Mouse (Mus musculus) adrenal gland, adult 8-10 months (tissue): ENCODE data around the gene Acadvl. TPM values are rescaled to one million over a fixed set of nuclear protein-coding genes. Genes with fewer than 3 reads are reported as not detected.

Experiments used
- DNase-seq: peaks from one replicate; pipeline ENCODE4 v3.0.0; 2022
- microRNA-seq, 2 experiments: library from miRNA; unstranded; fragments of <30 nt; microRNA quantifications; one replicate each; pipeline ENCODE4 v1.2.0; 2022
- total RNA-seq, 4 experiments: library from RNA; stranded (reverse); gene quantifications; 2 replicates each; pipeline ENCODE4 v1.2.4; 2022

Gene Acadvl
- total RNA-seq, 4 experiments from 2014 or later: 323 to 415 (median 392) TPM

DNA sequence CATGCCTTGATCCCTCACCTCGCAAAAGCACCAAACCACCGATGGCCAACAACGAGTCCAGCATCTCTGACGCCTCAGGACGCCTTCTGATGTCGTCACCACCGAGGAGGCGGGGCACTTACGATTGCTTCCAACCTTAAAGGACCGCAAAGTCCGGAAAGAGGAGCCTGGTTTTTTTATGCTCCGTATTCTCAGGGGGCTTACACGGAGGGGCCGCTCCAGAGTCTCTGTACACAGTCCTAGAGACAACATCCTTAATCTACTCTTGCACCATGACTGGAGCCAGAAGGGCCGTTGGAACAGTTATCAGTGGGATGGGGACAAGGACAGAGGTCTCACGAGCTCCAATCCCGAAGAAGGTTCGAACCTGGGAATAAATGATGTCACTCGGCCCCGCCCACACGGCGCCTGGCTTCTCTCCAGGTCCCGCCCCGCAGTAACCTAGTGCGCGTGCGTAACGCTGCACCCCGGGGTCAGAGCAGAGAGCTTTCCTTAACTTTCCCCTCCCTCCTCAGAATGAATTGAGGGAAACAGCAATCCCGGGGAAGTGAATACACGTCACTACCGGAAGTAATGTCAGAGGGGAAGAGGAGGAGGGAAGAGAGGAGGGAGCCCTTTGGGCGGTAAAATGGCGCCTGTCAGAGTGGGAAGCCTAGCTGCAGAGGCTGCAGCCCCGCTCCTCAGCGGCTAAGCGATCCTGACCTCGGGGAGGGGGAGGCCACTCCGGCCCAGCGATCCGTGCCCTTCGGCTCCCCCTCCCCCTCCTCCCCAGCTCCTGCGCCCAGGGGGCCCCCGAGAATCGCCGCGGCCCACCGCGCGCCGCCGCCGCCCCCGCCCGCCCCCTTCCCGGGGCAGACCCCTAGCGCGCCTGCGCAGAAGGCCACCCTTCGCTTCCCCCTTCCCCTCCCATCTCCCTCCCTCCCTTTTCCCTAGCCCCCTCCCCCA lies 34.7 kb downstream of the Acadvl start:
- peak; percentile 99 for DNase-seq

DNA sequence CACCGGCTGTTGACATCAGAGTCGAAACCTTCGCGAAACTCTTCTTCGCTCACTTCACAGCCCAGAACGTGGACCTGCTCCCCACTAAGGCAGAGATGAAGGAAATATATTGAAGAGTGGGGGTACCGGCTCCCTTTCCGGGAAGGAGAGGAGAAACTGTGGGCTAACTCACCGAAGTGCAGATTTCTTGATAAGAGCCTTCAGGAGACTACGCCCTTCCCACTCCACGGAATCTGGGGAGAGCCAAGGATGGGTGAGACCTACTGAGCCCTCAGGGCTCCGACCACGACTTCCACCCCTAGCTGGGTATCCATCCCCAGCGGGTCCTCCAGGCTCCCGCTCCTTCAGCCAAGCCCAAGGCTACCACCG lies 35.4 kb downstream of the Acadvl start:
- no peak for DNase-seq

DNA sequence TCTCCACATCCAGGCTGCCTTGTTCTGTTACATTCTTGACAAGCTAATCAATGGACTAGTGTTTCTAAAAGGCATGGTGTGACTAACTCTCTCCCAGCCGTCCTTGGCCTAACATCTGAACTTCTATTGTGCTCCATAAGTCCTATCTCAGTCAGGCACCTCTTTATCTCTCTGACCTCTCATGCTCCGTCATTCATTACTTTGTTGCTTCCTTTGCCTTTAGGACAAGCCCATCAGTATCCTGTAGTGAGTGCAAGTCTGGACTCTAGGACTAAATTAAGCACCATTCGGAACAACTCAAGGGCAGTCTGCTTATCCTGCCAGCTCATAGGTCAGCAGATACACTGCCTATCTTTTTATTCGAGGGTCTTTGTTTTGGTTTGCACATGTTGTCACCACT lies 38.9 kb downstream of the Acadvl start:
- no peak for DNase-seq

GRCm38 (mm10) chr11:69974907-69975306 lies 40.3 kb downstream of the Acadvl start:
- DNase-seq: no peak

- DNase-seq: no peak
These were observed 44.4 kb downstream of the Acadvl start for GRCm38 (mm10) chr11:69970775-69971174.

GRCm38 (mm10) chr11:69970222-69970621 lies 45.0 kb downstream of the Acadvl start:
- DNase-seq: no peak

- no peak for DNase-seq
These were observed 46.4 kb downstream of the Acadvl start for GRCm38 (mm10) chr11:69968793-69969192.

DNA sequence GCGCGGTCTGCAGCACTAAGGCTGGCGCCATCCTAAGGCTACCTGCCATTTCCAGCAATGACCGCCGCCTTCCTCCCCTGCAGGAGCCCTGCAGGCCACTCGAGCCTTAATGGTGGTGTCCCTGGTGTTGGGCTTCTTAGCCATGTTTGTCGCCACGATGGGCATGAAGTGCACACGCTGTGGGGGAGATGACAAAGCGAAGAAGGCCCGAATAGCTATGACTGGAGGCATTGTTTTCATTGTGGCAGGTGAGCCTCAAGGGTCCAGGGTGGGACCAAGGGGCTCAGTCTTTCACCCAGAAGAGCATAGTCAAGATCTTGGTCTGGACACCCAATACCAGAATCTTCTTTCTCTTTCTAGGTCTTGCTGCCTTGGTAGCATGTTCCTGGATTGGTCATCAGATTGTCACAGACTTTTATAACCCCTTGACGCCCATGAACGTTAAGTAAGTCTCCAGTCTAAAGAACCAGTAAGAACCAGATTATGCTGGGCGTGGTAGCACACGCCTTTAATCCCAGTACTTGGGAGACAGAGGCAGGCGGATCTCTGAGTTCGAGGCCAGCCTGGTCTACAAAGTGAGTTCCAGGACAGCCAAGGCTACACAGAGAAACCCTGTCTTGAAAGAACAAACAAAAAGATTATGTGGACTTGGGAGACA lies 48.2 kb downstream of the Acadvl start:
- no peak for DNase-seq

DNA sequence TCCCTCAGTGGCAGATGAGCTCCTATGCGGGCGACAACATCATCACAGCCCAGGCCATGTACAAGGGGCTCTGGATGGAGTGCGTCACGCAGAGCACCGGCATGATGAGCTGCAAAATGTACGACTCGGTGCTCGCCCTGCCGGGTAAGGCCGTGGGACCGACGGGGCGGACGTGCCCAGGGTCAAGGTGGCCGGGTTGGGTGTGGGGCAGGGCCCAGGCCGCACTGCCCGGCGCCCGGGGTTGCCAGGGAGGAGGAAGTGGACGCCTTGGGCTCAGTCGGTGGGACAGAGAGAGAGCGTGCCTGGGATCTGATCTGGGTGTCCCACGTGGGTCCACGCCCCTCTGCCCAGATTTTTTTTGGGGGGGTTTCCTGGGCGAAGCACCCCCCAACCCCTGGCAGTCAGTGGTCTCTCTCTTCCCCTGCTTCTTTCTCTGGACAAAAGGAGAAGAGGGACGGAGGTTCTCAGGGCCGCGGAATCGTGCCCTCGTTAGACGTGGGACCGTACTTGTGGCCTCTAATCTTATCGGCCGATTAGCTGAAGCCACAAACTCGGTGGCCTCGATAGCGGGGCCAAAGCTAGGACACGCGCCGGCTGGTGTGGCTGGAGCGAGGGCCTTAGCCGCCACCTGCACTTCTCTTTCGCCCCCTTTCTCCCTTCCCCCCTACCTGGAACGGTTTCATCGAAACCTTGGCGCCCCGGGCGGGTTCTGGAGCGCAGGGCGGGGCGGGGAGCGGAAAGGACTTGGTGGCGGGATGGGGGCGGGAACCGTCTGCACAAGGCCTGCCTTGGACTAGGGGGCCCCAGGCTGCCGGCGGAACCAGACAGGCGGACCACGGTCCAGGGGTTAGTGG lies 49.0 kb downstream of the Acadvl start:
- DNase-seq: no peak

DNA sequence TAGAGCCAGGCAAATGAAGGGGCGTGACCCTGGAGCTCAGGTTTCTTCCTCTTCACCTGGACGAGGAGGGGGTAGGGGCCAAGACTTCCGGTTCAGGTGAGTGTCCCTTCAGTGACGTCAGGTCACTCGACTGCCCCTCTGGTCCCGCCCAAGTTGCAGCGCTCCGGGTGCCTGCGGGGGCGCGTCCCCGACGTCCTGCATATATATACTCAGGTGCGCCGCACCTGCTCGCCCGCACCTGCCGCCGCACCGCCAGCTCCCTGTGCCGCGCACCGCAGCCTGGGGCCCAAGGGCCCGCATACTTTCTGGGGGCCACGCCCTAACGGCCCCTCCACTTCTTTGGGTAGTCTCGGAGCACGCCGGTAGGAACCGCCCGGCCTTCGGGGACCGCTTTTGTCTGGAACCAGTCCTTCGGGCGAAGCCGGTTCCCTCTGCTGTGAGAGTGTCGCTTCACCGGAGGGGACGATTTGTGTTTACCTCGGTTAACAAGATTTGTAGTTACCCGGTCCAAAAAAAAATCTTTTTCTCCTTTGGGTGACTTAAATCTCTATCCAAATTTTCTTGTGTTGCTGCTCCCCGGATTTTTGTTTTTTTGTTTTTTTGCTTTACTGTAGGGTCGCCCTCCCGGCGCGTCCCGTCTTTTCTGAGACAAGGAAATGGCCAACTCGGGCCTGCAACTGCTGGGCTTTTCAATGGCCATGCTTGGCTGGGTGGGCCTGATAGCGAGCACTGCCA lies 49.8 kb downstream of the Acadvl start:
- DNase-seq: no peak

- no peak for DNase-seq
These were observed 50.5 kb downstream of the Acadvl start, which contains the start of gene Cldn7 for GRCm38 (mm10) chr11:69964650-69965270. Gene Cldn7, plus strand, starts transcription at chr11:69964779.

DNA sequence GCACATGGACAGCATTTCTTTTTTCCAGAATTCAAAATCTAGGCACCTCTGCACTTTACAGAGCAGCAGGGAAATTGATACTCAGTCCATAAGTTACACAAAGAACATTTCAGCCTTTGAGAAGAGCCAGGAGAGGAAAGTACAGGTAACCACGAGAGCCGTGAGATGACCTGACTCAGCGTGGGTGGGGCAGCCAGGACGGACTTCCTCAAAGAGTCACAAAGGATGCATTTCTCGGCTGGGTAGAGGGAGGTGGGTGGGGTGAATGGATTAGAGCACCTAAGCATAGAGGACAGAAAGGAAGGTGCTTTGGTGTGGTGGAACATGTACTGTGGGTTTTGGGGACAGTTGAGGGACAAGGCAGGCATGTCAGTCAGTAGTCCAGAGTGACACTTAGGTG lies 53.4 kb downstream of the Acadvl start:
- DNase-seq: no peak

DNA sequence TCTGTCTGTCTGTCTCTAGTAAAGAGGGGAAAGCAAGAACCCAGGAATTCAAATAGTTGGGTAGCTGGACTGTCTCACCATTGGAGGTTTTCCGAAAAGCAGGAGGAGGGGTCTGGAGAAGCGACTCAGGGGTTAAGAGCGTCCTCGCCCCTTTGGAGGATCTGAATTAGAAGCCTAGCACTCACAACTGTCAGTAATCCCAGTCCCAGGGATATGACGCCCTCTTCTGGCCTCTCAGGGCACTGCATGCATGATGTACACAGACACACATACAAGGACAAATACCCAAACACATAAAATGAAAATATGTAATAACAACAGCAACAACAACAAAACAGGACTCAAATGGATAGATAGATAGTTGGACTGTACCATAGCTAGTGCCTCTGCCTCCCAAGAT lies 54.6 kb downstream of the Acadvl start:
- no peak for DNase-seq

Small RNA genes within 50 kb of the gene (microRNA-seq; reads per million reads assigned to microRNA genes)
- gene Gm44349 (0 to 0.17 reads per million in 2 experiments), gene Mir324 (1,328 to 1,771 reads per million in 2 experiments)

Other genes with a start within 250 kb of the Acadvl start
- gene Zbtb4, start 249.5 kb downstream of the Acadvl start, total RNA-seq: 100 to 1,000 TPM in 2 of 4 experiments, 10 to 100 TPM in 2; 73.0 to 121 (median 97.6) TPM
- 1 to 10 TPM; 1.5 to 8.1 (median 5.0) TPM for gene Chrnb1, start 219.5 kb downstream of the Acadvl start, total RNA-seq
- 10 to 100 TPM in 2 of 4 experiments, 1 to 10 TPM in 2; 2.5 to 32.7 (median 16.9) TPM for gene Fgf11, start 213.6 kb downstream of the Acadvl start, total RNA-seq
- 1 to 10 TPM in 1 of 4 experiments, under 1 TPM in 3; 0.45 to 1.1 (median 0.72) TPM for gene Tmem102, start 209.8 kb downstream of the Acadvl start, total RNA-seq
- gene Gm39566, start 200.1 kb downstream of the Acadvl start, total RNA-seq: not detected
- not detected for gene Spem2, start 196.9 kb downstream of the Acadvl start, total RNA-seq
- gene Spem1, start 193.2 kb downstream of the Acadvl start, total RNA-seq: under 1 TPM in 1 of 4 experiments, not detected in 3; 0.38 TPM
- gene Nlgn2, start 177.6 kb downstream of the Acadvl start, total RNA-seq: 10 to 100 TPM; 22.2 to 48.7 (median 35.8) TPM
- 100 to 1,000 TPM; 122 to 164 (median 149) TPM for gene Tmem256, start 176.9 kb downstream of the Acadvl start, total RNA-seq
- gene Plscr3, start 169.0 kb downstream of the Acadvl start, total RNA-seq: 10 to 100 TPM; 40.2 to 69.1 (median 62.1) TPM
- gene Tnk1, start 156.7 kb downstream of the Acadvl start, total RNA-seq: under 1 TPM in 2 of 4 experiments, not detected in 2; 0.11 to 0.20 TPM
- gene Tmem95, start 137.4 kb downstream of the Acadvl start, total RNA-seq: not detected
- 1 to 10 TPM; 4.3 to 6.2 (median 5.5) TPM for gene Kctd11, start 134.0 kb downstream of the Acadvl start, total RNA-seq
- 1 to 10 TPM in 2 of 4 experiments, under 1 TPM in 2; 0.31 to 1.9 (median 0.86) TPM for gene Acap1, start 119.9 kb downstream of the Acadvl start, total RNA-seq
- 1 to 10 TPM in 1 of 4 experiments, under 1 TPM in 3; 0.23 to 2.4 (median 0.71) TPM for gene 2810408A11Rik, start 114.4 kb downstream of the Acadvl start, total RNA-seq
- gene Neurl4, start 114.3 kb downstream of the Acadvl start, total RNA-seq: 10 to 100 TPM; 36.4 to 71.4 (median 51.5) TPM
- gene Gps2, start 101.5 kb downstream of the Acadvl start, total RNA-seq: 10 to 100 TPM; 44.0 to 72.7 (median 52.0) TPM
- 100 to 1,000 TPM; 468 to 561 (median 519) TPM for gene Eif5a, start 93.5 kb downstream of the Acadvl start, total RNA-seq
- gene Ybx2, start 79.6 kb downstream of the Acadvl start, total RNA-seq: 10 to 100 TPM in 3 of 4 experiments, 1 to 10 TPM in 1; 6.3 to 13.9 (median 11.8) TPM
- 10 to 100 TPM; 36.5 to 90.1 (median 50.0) TPM for gene Slc2a4, start 67.2 kb downstream of the Acadvl start, total RNA-seq
- gene Cldn7, start 50.6 kb downstream of the Acadvl start, total RNA-seq: under 1 TPM in 1 of 4 experiments, not detected in 3; 0.55 TPM
- 100 to 1,000 TPM; 109 to 125 (median 120) TPM for gene Ctdnep1, start 34.3 kb downstream of the Acadvl start, total RNA-seq
- gene Elp5, start 32.9 kb downstream of the Acadvl start, total RNA-seq: 10 to 100 TPM; 56.9 to 87.4 (median 73.6) TPM
- 100 to 1,000 TPM; 369 to 430 (median 397) TPM for gene Gabarap, start 24.3 kb downstream of the Acadvl start, total RNA-seq
- 10 to 100 TPM; 55.7 to 61.0 (median 58.4) TPM for gene Phf23, start 19.6 kb downstream of the Acadvl start, total RNA-seq
- gene Dvl2, start 14.8 kb downstream of the Acadvl start, total RNA-seq: 10 to 100 TPM; 13.4 to 27.1 (median 20.5) TPM
- gene Dlg4, start 1.5 kb upstream of the Acadvl start, total RNA-seq: 10 to 100 TPM; 25.7 to 65.4 (median 45.9) TPM
- under 1 TPM in 3 of 4 experiments, not detected in 1; 0.31 to 0.75 (median 0.38) TPM for gene Asgr1, start 38.7 kb upstream of the Acadvl start, total RNA-seq
- 1 to 10 TPM in 2 of 4 experiments, under 1 TPM in 2; 0.62 to 2.9 (median 1.1) TPM for gene Asgr2, start 77.2 kb upstream of the Acadvl start, total RNA-seq
- gene Mgl2, start 114.9 kb upstream of the Acadvl start, total RNA-seq: 1 to 10 TPM; 3.1 to 6.9 (median 4.2) TPM
- gene Clec10a, start 140.8 kb upstream of the Acadvl start, total RNA-seq: 1 to 10 TPM; 3.3 to 7.3 (median 5.4) TPM
- gene Slc16a11, start 197.3 kb upstream of the Acadvl start, total RNA-seq: 1 to 10 TPM in 2 of 4 experiments, under 1 TPM in 2; 0.23 to 2.0 (median 0.86) TPM
- 1 to 10 TPM; 4.4 to 9.4 (median 6.6) TPM for gene Slc16a13, start 205.7 kb upstream of the Acadvl start, total RNA-seq
- gene Bcl6b, start 214.4 kb upstream of the Acadvl start, total RNA-seq: 10 to 100 TPM in 2 of 4 experiments, 1 to 10 TPM in 2; 6.4 to 25.1 (median 10.5) TPM
- 10 to 100 TPM; 38.2 to 52.6 (median 44.5) TPM for gene 0610010K14Rik, start 222.5 kb upstream of the Acadvl start, total RNA-seq
- 1 to 10 TPM; 3.9 to 6.7 (median 5.3) TPM for gene Gm21988, start 224.4 kb upstream of the Acadvl start, total RNA-seq
- gene Rnasek, start 224.4 kb upstream of the Acadvl start, total RNA-seq: 100 to 1,000 TPM; 152 to 326 (median 207) TPM
- gene Alox12, start 239.9 kb upstream of the Acadvl start, total RNA-seq: 1 to 10 TPM; 1.0 to 2.1 (median 1.7) TPM